Mouse (Mus musculus): ENCODE measurements around the gene Cd69. TPM values are rescaled to one million over a fixed set of nuclear protein-coding genes. Genes with fewer than 3 reads are reported as not detected.

Gene Cd69
- polyA plus RNA-seq, 1 experiment from 2014 or later, result 0.09 TPM

GRCm38 (mm10) chr6:129219897-129220517 is 55.2 kb downstream of the Cd69 start:
- Histone ChIP-seq H3K36me3 (no peaks in the 10 kb centered on the region), H3K4me1 (no peaks in the 10 kb centered on the region), H3K9ac (replicated peaks) (no peak overlapping the region), H3K9me3 (replicated peaks) (no peaks in the 10 kb centered on the region), H3K4me3 (replicated peaks) (no peak overlapping the region), H3K27me3 (replicated peaks) (no peaks in the 10 kb centered on the region), H3K27ac (replicated peaks) (no peak overlapping the region), H3K4me2 (no peak overlapping the region)
- ATAC-seq (ENCODE audit: low FRiP score), result no peak
- 87% methylated on average over 3 of the region's 3 CpGs for WGBS

DNA sequence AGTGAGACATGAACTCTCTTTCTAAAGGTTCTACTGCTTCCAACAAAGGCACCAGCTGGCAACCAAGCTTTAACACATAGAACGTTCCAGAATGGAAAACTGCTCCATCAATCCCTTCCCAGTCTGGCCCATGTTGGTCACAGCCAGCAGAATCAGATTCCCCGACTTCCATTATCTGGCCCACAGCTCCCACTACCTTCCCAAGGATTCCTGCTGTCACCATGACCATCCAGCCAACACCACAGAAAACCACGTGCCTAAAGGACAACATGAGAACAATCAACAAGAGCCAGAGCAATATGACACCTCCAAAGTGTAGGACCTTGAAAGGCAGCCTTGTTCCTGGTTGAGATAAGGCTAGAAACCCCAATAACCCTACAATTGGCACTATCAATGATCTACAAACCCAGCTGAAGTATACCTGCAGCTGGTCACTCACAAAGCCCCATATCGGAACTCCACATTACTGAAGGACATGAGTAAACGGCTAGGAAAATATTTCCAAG is 57.0 kb downstream of the Cd69 start:
- Histone ChIP-seq H3K9ac (replicated peaks) (no peak overlapping the region), H3K27ac (replicated peaks) (no peak overlapping the region), H3K4me2 (no peak overlapping the region), H3K27me3 (replicated peaks) (no peaks in the 10 kb centered on the region), H3K4me3 (replicated peaks) (no peak overlapping the region), H3K36me3 (no peaks in the 10 kb centered on the region), H3K4me1 (no peaks in the 10 kb centered on the region), H3K9me3 (replicated peaks) (no peaks in the 10 kb centered on the region)
- ATAC-seq (ENCODE audit: low FRiP score), result no peak
- 84% methylated on average over 5 of the region's 5 CpGs for WGBS

Other genes starting within 250 kb of the Cd69 start
- gene Klrb1f, start 229.5 kb downstream of the Cd69 start, polyA plus RNA-seq (2015; fragmentation: Nextera tagmentation; extraction: Ambion mirVana), result 0.58 and 0.78 TPM in 2 replicates
- gene Clec2e, start 174.5 kb downstream of the Cd69 start, polyA plus RNA-seq (2015; fragmentation: Nextera tagmentation; extraction: Ambion mirVana), result 0.19 TPM in 1 of 2 replicates, not detected in the other
- gene Clec2d, start 94.8 kb downstream of the Cd69 start, polyA plus RNA-seq (2015; fragmentation: Nextera tagmentation; extraction: Ambion mirVana), result 0.24 and 0.40 TPM in 2 replicates
- gene 4922502D21Rik, start 56.4 kb upstream of the Cd69 start, polyA plus RNA-seq (2015; fragmentation: Nextera tagmentation; extraction: Ambion mirVana), result not detected in 2 replicates
- 0.35 and 2.2 TPM in 2 replicates for gene Clec12a, start 67.3 kb upstream of the Cd69 start, polyA plus RNA-seq (2015; fragmentation: Nextera tagmentation; extraction: Ambion mirVana)
- 0.23 TPM in 2 replicates for gene Clec12b, start 110.4 kb upstream of the Cd69 start, polyA plus RNA-seq (2015; fragmentation: Nextera tagmentation; extraction: Ambion mirVana)
- 0.55 and 0.77 TPM in 2 replicates for gene Clec1b, start 121.9 kb upstream of the Cd69 start, polyA plus RNA-seq (2015; fragmentation: Nextera tagmentation; extraction: Ambion mirVana)
- gene Clec9a, start 133.4 kb upstream of the Cd69 start, polyA plus RNA-seq (2015; fragmentation: Nextera tagmentation; extraction: Ambion mirVana), result 0.10 and 0.24 TPM in 2 replicates
- gene Clec1a, start 176.6 kb upstream of the Cd69 start, polyA plus RNA-seq (2015; fragmentation: Nextera tagmentation; extraction: Ambion mirVana), result 1.9 and 2.6 TPM in 2 replicates
- 0.04 TPM in 1 of 2 replicates, not detected in the other for gene Olr1, start 231.7 kb upstream of the Cd69 start, polyA plus RNA-seq (2015; fragmentation: Nextera tagmentation; extraction: Ambion mirVana)
- 0.10 TPM in 1 of 2 replicates, not detected in the other for gene Tmem52b, start 237.1 kb upstream of the Cd69 start, polyA plus RNA-seq (2015; fragmentation: Nextera tagmentation; extraction: Ambion mirVana)

All from neural tube, embryonic 15.5 days (tissue).